Mouse (Mus musculus) midbrain, embryonic 16.5 days (tissue): ENCODE measurements around the gene Spats2l. TPM values are rescaled to one million over a fixed set of nuclear protein-coding genes. Genes with fewer than 3 reads are reported as not detected.
A peak's percentile ranks its signal among the peaks of the same experiment; 100 is the strongest.

Experiments used
- ATAC-seq: fragments of 200-750 bp; cut with Nextera tagmentation; 2 replicates; pipeline ENCODE4 v1.8.0; 2017; ENCODE audit warnings: moderate TSS enrichment
- H3K27ac ChIP-seq: fragments of 300-500 bp; sonication (generic); 2 replicates; pipeline ENCODE4 v1.5.1; 2014; ENCODE audit warnings: mild to moderate bottlenecking, low read length, mixed read lengths
- H3K27me3 ChIP-seq: fragments of 300-500 bp; sonication (generic); 2 replicates; pipeline ENCODE4 v1.6.1; 2014; ENCODE audit warnings: low read depth, low read length, mixed read lengths; ENCODE audit not compliant: control insufficient read depth, insufficient read depth
- H3K36me3 ChIP-seq: fragments of 300-500 bp; sonication (generic); 2 replicates; pipeline ENCODE4 v1.6.1; 2014; ENCODE audit warnings: mild to moderate bottlenecking, low read length, moderate library complexity, mixed read lengths; ENCODE audit not compliant: control insufficient read depth, insufficient read depth
- H3K4me1 ChIP-seq: fragments of 300-500 bp; sonication (generic); 2 replicates; pipeline ENCODE4 v1.6.1; 2014; ENCODE audit warnings: mild to moderate bottlenecking, low read length, mixed read lengths; ENCODE audit not compliant: control insufficient read depth, insufficient read depth
- H3K4me2 ChIP-seq: fragments of 300-500 bp; sonication (generic); 2 replicates; pipeline ENCODE4 v1.6.1; 2014; ENCODE audit warnings: mild to moderate bottlenecking, low read length, mixed read lengths
- H3K4me3 ChIP-seq: fragments of 300-500 bp; sonication (generic); 2 replicates; pipeline ENCODE4 v1.5.1; 2014; ENCODE audit warnings: low read depth, mild to moderate bottlenecking, low read length, moderate library complexity, mixed read lengths
- H3K9ac ChIP-seq: fragments of 300-500 bp; sonication (generic); 2 replicates; pipeline ENCODE4 v1.6.1; 2014; ENCODE audit warnings: low read depth, low read length, mixed read lengths
- H3K9me3 ChIP-seq: fragments of 300-500 bp; sonication (generic); replicated peaks from 2 replicates; pipeline ENCODE4 v1.6.1; 2014; ENCODE audit warnings: mild to moderate bottlenecking, low read length, mixed read lengths; ENCODE audit not compliant: control insufficient read depth, poor library complexity, severe bottlenecking
- WGBS: fragments of 180-500 bp; shearing (Covaris S2); extraction: QIAGEN DNeasy Blood & Tissue Kit; methylation state at CpG from one replicate; pipeline ENCODE4 v1.1.7; 2014; 5-methylcytosine and 5-hydroxymethylcytosine counted together
- polyA plus RNA-seq: library from polyadenylated mRNA; unstranded; fragments of >200 nt; fragmentation: Nextera tagmentation; extraction: Ambion mirVana; gene quantifications from 2 replicates; pipeline ENCODE4 v1.2.1, GENCODE M21; 2015

The Spats2l gene
- polyA plus RNA-seq, 1 experiment from 2014 or later = 88.7 TPM

- no peak overlapping the region for H3K27ac ChIP-seq
- H3K9ac ChIP-seq = no peak overlapping the region
- no peak overlapping the region for H3K4me3 ChIP-seq
- H3K27me3 ChIP-seq = no peaks in the 10 kb centered on the region
- H3K4me1 ChIP-seq = no peaks in the 10 kb centered on the region
- peaks cover 15% of the 10 kb centered on the region for H3K36me3 ChIP-seq
- WGBS = 78% methylated on average over 16 of the region's 16 CpGs
- no peak overlapping the region for H3K4me2 ChIP-seq
- ATAC-seq = no peak
- H3K9me3 ChIP-seq = no peaks in the 10 kb centered on the region
Measured at GRCm38 (mm10) chr1:57953586-57954375, 179.8 kb downstream of the Spats2l start.

- H3K4me1 ChIP-seq = no peaks in the 10 kb centered on the region
- WGBS = 91% methylated on average over 5 of the region's 5 CpGs
- H3K27me3 ChIP-seq = no peaks in the 10 kb centered on the region
- no peak overlapping the region for H3K4me2 ChIP-seq
- H3K9me3 ChIP-seq = no peaks in the 10 kb centered on the region
- H3K4me3 ChIP-seq = no peak overlapping the region
- peaks cover 16% of the 10 kb centered on the region for H3K36me3 ChIP-seq
- ATAC-seq = no peak
- H3K27ac ChIP-seq = no peak overlapping the region
- no peak overlapping the region for H3K9ac ChIP-seq
Measured at GRCm38 (mm10) chr1:57954376-57954765, 180.4 kb downstream of the Spats2l start.

- Histone ChIP-seq H3K9me3 (no peaks in the 10 kb centered on the region), H3K4me1 (no peaks in the 10 kb centered on the region), H3K4me3 (no peak overlapping the region), H3K27me3 (no peaks in the 10 kb centered on the region), H3K36me3 (peaks cover 23% of the 10 kb centered on the region), H3K9ac (no peak overlapping the region), H3K27ac (no peak overlapping the region), H3K4me2 (no peak overlapping the region)
- 85% methylated on average over 1 of the region's 1 CpGs for WGBS
- no peak for ATAC-seq
Measured at GRCm38 (mm10) chr1:57955774-57956173, 181.8 kb downstream of the Spats2l start.

- H3K4me1 ChIP-seq = peaks cover 7% of the 10 kb centered on the region
- peaks cover 4% of the 10 kb centered on the region; the same call in 1 of the 2 replicates for H3K36me3 ChIP-seq
- WGBS = under 1% methylated on average over 65 of the region's 65 CpGs
- H3K9me3 ChIP-seq = no peaks in the 10 kb centered on the region
- ATAC-seq = peak; percentile 98
- no peaks in the 10 kb centered on the region for H3K27me3 ChIP-seq
- H3K4me3 ChIP-seq = peak overlapping the region; percentile 77
- peak overlapping the region; percentile 84 for H3K27ac ChIP-seq
- peak overlapping the region; percentile 73 for H3K4me2 ChIP-seq
- H3K9ac ChIP-seq = peak overlapping the region; percentile 87
Measured at GRCm38 (mm10) chr1:57969327-57970271, 195.6 kb downstream of the Spats2l start.

GRCm38 (mm10) chr1:57971588-57971987 lies 197.6 kb downstream of the Spats2l start:
- no peaks in the 10 kb centered on the region for H3K27me3 ChIP-seq
- peaks cover 2% of the 10 kb centered on the region; the same call in 1 of the 2 replicates for H3K36me3 ChIP-seq
- no peak overlapping the region for H3K27ac ChIP-seq
- WGBS = 89% methylated on average over 2 of the region's 2 CpGs
- H3K9me3 ChIP-seq = no peaks in the 10 kb centered on the region
- no peak overlapping the region for H3K9ac ChIP-seq
- H3K4me2 ChIP-seq = no peak overlapping the region
- peaks cover 7% of the 10 kb centered on the region for H3K4me1 ChIP-seq
- no peak overlapping the region for H3K4me3 ChIP-seq
- no peak for ATAC-seq

GRCm38 (mm10) chr1:57976860-57977259 lies 202.9 kb downstream of the Spats2l start:
- no peak overlapping the region for H3K4me3 ChIP-seq
- H3K27ac ChIP-seq = no peak overlapping the region
- H3K4me1 ChIP-seq = no peaks in the 10 kb centered on the region
- H3K9ac ChIP-seq = no peak overlapping the region
- H3K4me2 ChIP-seq = no peak overlapping the region
- WGBS = 98% methylated on average over 3 of the region's 3 CpGs
- ATAC-seq = no peak
- H3K27me3 ChIP-seq = no peaks in the 10 kb centered on the region
- H3K36me3 ChIP-seq = no peaks in the 10 kb centered on the region
- no peaks in the 10 kb centered on the region for H3K9me3 ChIP-seq

- H3K4me1 ChIP-seq = no peaks in the 10 kb centered on the region
- no peak overlapping the region for H3K4me3 ChIP-seq
- no peak overlapping the region for H3K4me2 ChIP-seq
- H3K36me3 ChIP-seq = no peaks in the 10 kb centered on the region
- H3K9me3 ChIP-seq = no peaks in the 10 kb centered on the region
- WGBS = 52% methylated on average over 6 of the region's 6 CpGs
- H3K27ac ChIP-seq = no peak overlapping the region
- no peak for ATAC-seq
- H3K27me3 ChIP-seq = no peaks in the 10 kb centered on the region
- no peak overlapping the region for H3K9ac ChIP-seq
Measured at GRCm38 (mm10) chr1:57989052-57989600, 215.2 kb downstream of the Spats2l start.

GRCm38 (mm10) chr1:57991277-57991676 lies 217.3 kb downstream of the Spats2l start:
- 73% methylated on average over 2 of the region's 2 CpGs for WGBS
- Histone ChIP-seq H3K36me3 (no peaks in the 10 kb centered on the region), H3K27ac (no peak overlapping the region), H3K9ac (no peak overlapping the region), H3K27me3 (no peaks in the 10 kb centered on the region), H3K4me1 (peaks cover 1% of the 10 kb centered on the region), H3K9me3 (no peaks in the 10 kb centered on the region), H3K4me3 (no peak overlapping the region), H3K4me2 (no peak overlapping the region)
- ATAC-seq = no peak
